Mouse (Mus musculus) bone marrow macrophage, adult 2 months (primary cell): ENCODE results near the gene Kazn. TPM values are rescaled to one million over a fixed set of nuclear protein-coding genes. Genes with fewer than 3 reads are reported as not detected.

Experiments used
- H3K27ac ChIP-seq: 2 replicates; pipeline ENCODE4 v1.5.1; 2012; ENCODE audit warnings: low read depth, low read length; ENCODE audit not compliant: insufficient read depth
- H3K4me1 ChIP-seq: 2 replicates; pipeline ENCODE4 v1.6.1; 2012; ENCODE audit warnings: low read length; ENCODE audit not compliant: control insufficient read depth, insufficient read depth
- H3K4me3 ChIP-seq: 2 replicates; pipeline ENCODE4 v1.5.1; 2012; ENCODE audit warnings: mild to moderate bottlenecking, low read length, moderate library complexity; ENCODE audit not compliant: insufficient read depth
- CTCF ChIP-seq: IDR thresholded peaks from 2 replicates; pipeline ENCODE4 v1.5.1; 2012; ENCODE audit warnings: low read depth, mild to moderate bottlenecking, low read length, moderate library complexity
- POLR2A ChIP-seq: IDR thresholded peaks from 2 replicates; pipeline ENCODE4 v1.6.1; 2012; ENCODE audit warnings: mild to moderate bottlenecking, low read depth, low read length, borderline replicate concordance
- polyA plus RNA-seq: library from polyadenylated mRNA; stranded (reverse); fragments of >200 nt; gene quantifications from 2 replicates; pipeline ENCODE4 v1.2.4, GENCODE M21; 2012; ENCODE audit not compliant: missing spikeins, insufficient read depth, insufficient read length

The Kazn gene
- polyA plus RNA-seq, 1 experiment: not detected

DNA sequence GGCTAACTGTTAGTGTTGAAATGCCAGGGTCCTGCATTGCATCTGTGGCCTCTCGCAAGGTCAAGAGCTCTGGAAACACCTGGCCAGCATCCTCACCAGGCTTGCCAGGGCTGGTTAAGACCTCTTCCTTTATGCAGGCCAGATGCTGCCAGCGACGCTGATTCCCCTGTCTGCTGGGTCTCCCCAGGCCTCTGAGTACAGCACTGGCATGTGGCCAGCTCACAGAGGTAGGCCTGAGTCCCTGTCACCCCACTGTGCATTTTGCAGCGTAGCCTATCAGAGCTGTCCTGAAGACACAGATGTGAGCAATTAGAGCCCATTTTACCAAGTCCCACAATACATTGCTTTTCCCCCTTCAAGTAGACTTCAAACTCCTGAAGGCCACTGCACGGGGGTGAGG is 109.0 kb downstream of the Kazn start:
- Histone ChIP-seq H3K27ac (no peak overlapping the region), H3K4me3 (no peak overlapping the region), H3K4me1 (no peaks in the 10 kb centered on the region)
- no peak for TF ChIP-seq POLR2A
- TF ChIP-seq CTCF: no peak

DNA sequence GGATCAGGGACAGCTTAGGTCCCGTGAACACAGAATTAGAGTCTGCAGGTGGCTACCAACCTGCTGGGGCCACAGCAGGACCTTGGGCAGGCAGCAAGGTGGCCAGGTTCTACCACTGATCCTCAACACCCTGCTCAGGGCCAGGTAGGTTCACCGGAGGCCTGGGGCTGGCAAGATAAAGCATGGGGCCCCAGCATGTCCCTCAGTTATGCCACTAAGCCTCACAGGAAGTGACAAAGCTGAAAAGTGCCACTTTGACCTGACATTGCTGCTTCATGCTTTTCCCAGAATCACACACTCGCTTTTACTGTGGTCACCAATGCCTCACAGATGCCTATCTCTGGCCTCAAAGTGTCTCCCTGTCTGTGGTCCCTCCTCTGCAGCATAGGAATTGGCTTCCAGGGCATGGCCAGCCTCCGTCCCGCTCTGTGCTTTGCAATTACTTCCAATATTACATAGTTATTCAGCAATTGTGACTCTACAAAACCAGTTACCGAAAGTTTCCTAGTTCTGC is 111.9 kb downstream of the Kazn start:
- Histone ChIP-seq H3K27ac (no peak overlapping the region), H3K4me3 (no peak overlapping the region), H3K4me1 (no peaks in the 10 kb centered on the region)
- TF ChIP-seq POLR2A: no peak

DNA sequence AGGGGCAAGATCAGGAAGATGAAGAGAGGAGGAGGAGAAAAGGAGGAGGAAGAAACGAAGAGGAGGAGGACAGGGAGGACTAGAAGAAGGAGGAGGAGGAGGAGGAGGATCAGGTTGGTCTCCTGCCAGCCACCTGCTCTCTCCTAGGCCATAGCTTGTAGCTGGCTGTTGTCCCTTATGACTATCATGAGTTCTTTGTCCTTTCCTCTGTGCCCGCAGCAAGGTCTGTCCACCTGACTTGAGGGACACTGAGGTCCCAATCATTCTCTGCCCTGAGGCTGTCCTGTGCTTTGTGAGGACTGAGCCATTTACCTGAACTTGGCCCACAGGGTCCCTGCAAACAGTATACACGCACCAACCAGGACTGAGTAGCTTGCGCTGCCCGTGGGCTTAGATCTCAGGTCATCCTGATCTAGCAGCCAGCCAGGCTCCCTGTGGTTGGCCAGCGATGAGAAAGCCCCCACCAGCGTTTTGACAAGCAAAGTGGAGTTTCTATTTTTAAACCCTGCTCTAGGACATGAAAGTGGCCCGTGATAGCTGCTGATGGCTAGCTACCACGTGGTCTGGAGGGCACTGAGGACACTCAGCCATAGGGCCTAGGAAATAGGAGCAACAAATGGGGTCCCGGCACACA is 112.4 kb downstream of the Kazn start:
- no peak overlapping the region for H3K27ac ChIP-seq
- no peaks in the 10 kb centered on the region for H3K4me1 ChIP-seq
- no peak overlapping the region for H3K4me3 ChIP-seq

DNA sequence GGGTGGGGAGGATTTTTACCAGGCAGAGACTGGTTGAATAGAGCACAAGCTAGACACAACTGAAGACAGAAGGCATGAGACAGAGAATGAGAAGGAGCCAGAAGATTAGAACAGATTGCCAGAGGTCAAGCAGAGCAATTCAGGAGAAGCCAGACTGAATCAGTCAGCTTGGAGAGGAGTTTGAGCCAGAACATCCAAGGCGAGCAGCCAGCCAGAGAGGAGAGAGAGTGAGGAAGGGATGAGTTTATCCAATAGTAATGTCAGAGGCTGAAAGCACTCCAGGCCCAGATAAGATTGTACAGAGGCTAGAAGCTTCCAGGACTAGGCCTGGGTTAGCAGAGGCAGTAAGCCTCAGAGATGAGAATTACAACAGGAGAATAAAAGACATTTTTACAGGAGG is 118.0 kb downstream of the Kazn start:
- Histone ChIP-seq H3K4me3 (no peak overlapping the region), H3K27ac (no peak overlapping the region), H3K4me1 (no peaks in the 10 kb centered on the region)
- no peak for TF ChIP-seq POLR2A
- no peak for TF ChIP-seq CTCF

More for the DNA sequence above, 112.4 kb downstream of the Kazn start:
- TF ChIP-seq CTCF (no peak), POLR2A (no peak)

DNA sequence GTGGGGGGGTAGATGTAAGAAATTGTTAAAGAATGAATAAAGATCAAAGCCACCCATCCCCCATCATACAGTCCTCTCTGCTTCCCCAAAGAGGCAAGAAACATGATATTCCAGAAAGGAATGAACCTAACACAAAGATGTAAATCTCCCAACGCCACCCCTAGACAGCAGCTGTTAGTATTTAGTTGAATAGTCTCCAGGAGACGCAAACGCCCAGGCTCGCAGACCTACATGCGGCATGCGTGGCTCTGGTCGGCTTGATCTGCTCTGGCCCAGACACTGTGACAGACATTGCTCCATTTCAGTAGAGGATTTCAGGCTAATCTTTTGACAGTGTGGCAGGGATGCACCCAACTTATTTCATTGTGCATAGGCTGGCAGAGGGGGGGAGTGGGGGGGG is 120.7 kb downstream of the Kazn start:
- Histone ChIP-seq H3K4me1 (no peaks in the 10 kb centered on the region), H3K4me3 (no peak overlapping the region), H3K27ac (no peak overlapping the region)
- TF ChIP-seq POLR2A (no peak), CTCF (no peak)

DNA sequence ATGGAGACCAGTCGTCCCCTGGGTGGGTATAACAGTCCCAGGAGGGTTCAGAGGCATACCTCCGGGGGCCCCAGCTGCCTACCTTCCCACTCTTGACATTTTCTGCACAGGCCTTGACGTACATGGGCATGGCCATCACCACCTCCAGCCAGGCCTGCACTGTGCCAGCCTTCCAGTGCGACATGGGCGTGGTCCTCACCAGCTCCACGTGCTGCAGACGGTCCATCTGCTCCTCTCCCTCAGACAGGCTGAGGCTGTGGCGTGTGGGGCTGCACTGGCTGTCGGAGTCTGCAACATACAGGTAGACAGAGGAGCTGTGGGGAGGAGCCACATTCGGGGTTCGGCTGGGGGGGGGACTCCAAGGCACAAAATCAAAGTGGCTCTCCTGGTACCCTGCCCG is 121.2 kb downstream of the Kazn start:
- H3K4me3 ChIP-seq: no peak overlapping the region
- no peaks in the 10 kb centered on the region for H3K4me1 ChIP-seq
- TF ChIP-seq CTCF (no peak), POLR2A (no peak)
- no peak overlapping the region for H3K27ac ChIP-seq

DNA sequence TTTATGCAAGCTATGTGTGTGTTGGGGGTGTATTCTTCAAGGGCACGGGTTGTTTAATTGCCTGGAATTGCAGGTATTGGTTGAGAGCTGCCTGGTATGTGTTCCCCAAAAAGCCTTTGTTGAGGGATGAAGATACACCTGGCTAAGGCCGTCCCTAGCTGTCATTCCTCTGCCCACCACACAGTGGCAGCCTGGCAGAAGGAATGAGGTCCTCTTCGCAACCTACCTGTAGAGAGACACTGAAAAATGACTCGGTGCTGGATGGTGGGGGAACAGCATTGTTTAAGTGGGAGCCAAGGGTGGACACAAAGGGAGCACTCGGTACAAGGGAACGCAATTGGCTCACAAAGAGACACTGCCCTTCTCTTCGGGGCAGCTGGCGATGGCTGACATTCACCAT is 125.9 kb downstream of the Kazn start:
- TF ChIP-seq CTCF (no peak), POLR2A (no peak)
- Histone ChIP-seq H3K27ac (no peak overlapping the region), H3K4me1 (no peaks in the 10 kb centered on the region), H3K4me3 (no peak overlapping the region)

DNA sequence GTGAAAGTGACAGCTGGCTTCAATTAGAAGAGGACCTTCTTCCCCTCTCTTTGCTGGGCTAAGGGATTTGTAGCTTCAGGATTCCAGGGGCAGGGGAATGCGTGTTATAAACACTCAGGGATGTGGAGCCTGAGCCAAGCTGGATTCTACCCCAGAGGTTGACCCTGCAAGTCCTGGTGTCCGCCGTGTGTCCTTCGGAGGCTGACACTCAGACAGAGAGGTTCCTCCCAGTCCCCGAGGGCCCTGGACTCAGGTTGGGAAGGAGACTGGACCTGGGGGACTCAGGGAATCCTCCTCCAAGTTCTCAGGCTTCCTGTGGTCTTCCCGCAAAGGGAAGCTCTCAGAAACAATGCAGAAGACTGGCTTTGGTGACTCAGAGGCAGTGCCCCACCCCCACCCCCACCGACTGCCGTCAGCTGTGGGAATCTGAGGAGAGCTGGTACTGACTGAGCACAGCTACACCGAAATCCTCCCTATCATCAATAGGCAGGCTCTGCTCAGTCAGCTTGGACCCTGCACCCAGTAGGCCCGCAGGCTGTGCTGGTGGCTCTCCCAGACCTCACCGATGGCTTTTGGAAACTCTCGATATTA is 136.0 kb downstream of the Kazn start:
- Histone ChIP-seq H3K4me1 (peaks cover 15% of the 10 kb centered on the region), H3K27ac (no peak overlapping the region), H3K4me3 (no peak overlapping the region)
- TF ChIP-seq POLR2A: no peak
- no peak for TF ChIP-seq CTCF

DNA sequence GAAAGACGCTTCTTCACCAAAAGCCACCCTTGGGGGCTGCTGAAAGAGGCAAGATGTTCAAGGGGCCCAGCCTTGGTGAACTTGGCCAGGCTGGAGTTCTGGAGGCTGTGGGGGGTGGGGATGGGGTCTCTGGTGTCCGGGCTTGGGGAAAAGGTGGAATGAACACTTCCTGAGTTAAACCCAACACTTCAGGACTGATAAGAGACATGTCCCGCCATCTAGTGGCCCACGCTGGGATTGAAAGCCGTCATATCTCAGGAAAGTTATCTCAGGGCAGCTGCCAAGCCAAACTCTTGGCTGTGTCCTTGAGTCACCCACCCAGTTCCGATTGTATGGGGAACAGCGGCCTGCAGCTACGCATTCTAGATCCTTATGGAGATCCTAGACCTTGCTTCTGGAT is 140.9 kb downstream of the Kazn start:
- H3K4me3 ChIP-seq: peak overlapping the region; percentile 32
- H3K4me1 ChIP-seq: peaks cover 19% of the 10 kb centered on the region
- peak overlapping the region; percentile 78 for H3K27ac ChIP-seq
- TF ChIP-seq POLR2A (no peak), CTCF (peak; percentile 67)

DNA sequence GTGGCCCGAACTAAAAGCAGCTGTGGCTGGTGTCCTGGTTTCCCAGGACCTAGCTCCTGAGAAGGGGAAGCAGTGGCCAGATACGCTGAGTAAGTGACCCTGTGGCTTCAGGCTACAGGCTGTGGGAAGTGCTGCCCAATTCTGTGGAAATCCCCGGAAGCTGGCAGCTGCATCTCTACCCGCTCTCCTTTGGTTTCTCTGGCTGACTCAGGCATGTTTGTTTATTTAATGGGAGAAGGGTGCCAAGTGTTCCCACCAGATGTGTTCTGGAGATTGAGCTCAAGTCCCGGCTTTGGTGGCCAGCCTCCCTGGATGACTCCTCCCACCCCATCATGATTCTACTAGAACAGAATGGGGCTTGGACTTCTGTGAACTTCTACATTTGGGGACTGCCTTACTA is 141.3 kb downstream of the Kazn start:
- Histone ChIP-seq H3K27ac (peak overlapping the region; percentile 80), H3K4me3 (peak overlapping the region; percentile 32)

More for the DNA sequence above, 141.3 kb downstream of the Kazn start:
- peaks cover 15% of the 10 kb centered on the region for H3K4me1 ChIP-seq
- TF ChIP-seq CTCF: no peak
- TF ChIP-seq POLR2A: no peak
